Mouse (Mus musculus): ENCODE data around the gene Cfap58. TPM values are rescaled to one million over a fixed set of nuclear protein-coding genes. Genes with fewer than 3 reads are reported as not detected.

The Cfap58 gene
- 0.59 and 1.2 TPM in 2 replicates for polyA plus RNA-seq (2015; fragmentation: Nextera tagmentation; extraction: Ambion mirVana)

GRCm38 (mm10) chr19:47937443-47938406 is at the start of gene Cfap58:
Cfap58 (plus strand) TSS chr19:47937675.

GRCm38 (mm10) chr19:47919126-47919965 is 18.1 kb upstream of the Cfap58 start, which contains the start of the genes Cfap43 and Itprip:
Cfap43 (minus strand) TSS chr19:47919287.
Itprip (minus strand) TSS chr19:47919299.

Small RNA genes within 50 kb of the gene (microRNA-seq; reads per million reads assigned to microRNA genes)
- not detected for gene Gm22240

Other genes with a start within 250 kb of the Cfap58 start
- 0.21 and 0.29 TPM in 2 replicates for gene Col17a1, start 245.6 kb upstream of the Cfap58 start, polyA plus RNA-seq (2015; fragmentation: Nextera tagmentation; extraction: Ambion mirVana)
- gene Sfr1, start 206.0 kb upstream of the Cfap58 start, polyA plus RNA-seq (2015; fragmentation: Nextera tagmentation; extraction: Ambion mirVana): 187 and 210 TPM in 2 replicates
- gene Gsto1, start 82.7 kb upstream of the Cfap58 start, polyA plus RNA-seq (2015; fragmentation: Nextera tagmentation; extraction: Ambion mirVana): 145 and 146 TPM in 2 replicates
- 1.7 and 2.2 TPM in 2 replicates for gene Gsto2, start 72.1 kb upstream of the Cfap58 start, polyA plus RNA-seq (2015; fragmentation: Nextera tagmentation; extraction: Ambion mirVana)
- gene Cfap43, start 18.4 kb upstream of the Cfap58 start, polyA plus RNA-seq (2015; fragmentation: Nextera tagmentation; extraction: Ambion mirVana): 1.7 and 2.7 TPM in 2 replicates
- 2.2 and 2.6 TPM in 2 replicates for gene Itprip, start 18.4 kb upstream of the Cfap58 start, polyA plus RNA-seq (2015; fragmentation: Nextera tagmentation; extraction: Ambion mirVana)